Mouse (Mus musculus) heart, embryonic 10.5 days (tissue): ENCODE measurements around the gene Rprd1b. TPM values are rescaled to one million over a fixed set of nuclear protein-coding genes. Genes with fewer than 3 reads are reported as not detected.

Experiments used
- DNase-seq: peaks from one replicate; pipeline ENCODE4 v3.0.0-alpha.2; 2017; ENCODE audit warnings: low spot score
- H3K27ac ChIP-seq: fragments of 300-500 bp; sonication (generic); 2 replicates; pipeline ENCODE4 v1.5.1; 2016; ENCODE audit warnings: mild to moderate bottlenecking
- H3K27me3 ChIP-seq: fragments of 300-500 bp; sonication (generic); 2 replicates; pipeline ENCODE4 v1.6.1; 2016; ENCODE audit warnings: mild to moderate bottlenecking; ENCODE audit not compliant: poor library complexity, insufficient read depth, severe bottlenecking
- H3K36me3 ChIP-seq: fragments of 300-500 bp; sonication (generic); 2 replicates; pipeline ENCODE4 v1.6.1; 2016; ENCODE audit warnings: mild to moderate bottlenecking, moderate library complexity
- H3K4me1 ChIP-seq: fragments of 300-500 bp; sonication (generic); 2 replicates; pipeline ENCODE4 v1.6.1; 2016; ENCODE audit warnings: mild to moderate bottlenecking
- H3K4me3 ChIP-seq: fragments of 300-500 bp; sonication (generic); 2 replicates; pipeline ENCODE4 v1.5.1; 2016; ENCODE audit warnings: mild to moderate bottlenecking, moderate library complexity
- H3K9me3 ChIP-seq: fragments of 300-500 bp; sonication (generic); 2 replicates; pipeline ENCODE4 v1.6.1; 2016; ENCODE audit warnings: mild to moderate bottlenecking, moderate library complexity
- WGBS: fragments of 180-500 bp; shearing (Covaris S2); methylation state at CpG from one replicate; pipeline ENCODE4 v1.1.7; 2016; 5-methylcytosine and 5-hydroxymethylcytosine counted together
- polyA plus RNA-seq: library from polyadenylated mRNA; unstranded; fragments of >200 nt; fragmentation: Nextera tagmentation; extraction: Ambion mirVana; gene quantifications from 2 replicates; pipeline ENCODE4 v1.2.1, GENCODE M21; 2016

Rprd1b gene
- polyA plus RNA-seq, 1 experiment from 2014 or later: 42.1 TPM

- Histone ChIP-seq H3K27ac (no peak overlapping the region), H3K9me3 (no peaks in the 10 kb centered on the region), H3K4me1 (peaks cover 18% of the 10 kb centered on the region), H3K36me3 (peaks cover 51% of the 10 kb centered on the region), H3K4me3 (no peak overlapping the region), H3K27me3 (no peaks in the 10 kb centered on the region)
- 82% methylated on average over 7 of the region's 7 CpGs for WGBS
- DNase-seq: no peak
Observed at GRCm38 (mm10) chr2:158009373-158009772, 18.9 kb upstream of the Rprd1b start.

- DNase-seq: no peak
- WGBS: 94% methylated on average over 3 of the region's 3 CpGs
Observed at GRCm38 (mm10) chr2:158012608-158013007, 15.7 kb upstream of the Rprd1b start.

GRCm38 (mm10) chr2:158017330-158017729, 11.0 kb upstream of the Rprd1b start:
- 84% methylated on average over 4 of the region's 4 CpGs for WGBS
- Histone ChIP-seq H3K4me1 (no peaks in the 10 kb centered on the region), H3K27me3 (no peaks in the 10 kb centered on the region), H3K27ac (no peak overlapping the region), H3K36me3 (no peaks in the 10 kb centered on the region), H3K4me3 (no peak overlapping the region), H3K9me3 (no peaks in the 10 kb centered on the region)
- DNase-seq: no peak

More at GRCm38 (mm10) chr2:158012608-158013007, 15.7 kb upstream of the Rprd1b start:
- Histone ChIP-seq H3K27me3 (no peaks in the 10 kb centered on the region), H3K36me3 (peaks cover 21% of the 10 kb centered on the region), H3K9me3 (no peaks in the 10 kb centered on the region), H3K4me3 (no peak overlapping the region), H3K4me1 (peaks cover 8% of the 10 kb centered on the region; the same call in 1 of the 2 replicates), H3K27ac (no peak overlapping the region)

GRCm38 (mm10) chr2:158027855-158028353, 393 bp upstream of the Rprd1b start:
- peak overlapping the region; percentile 95 for H3K4me3 ChIP-seq
- no peaks in the 10 kb centered on the region for H3K9me3 ChIP-seq
- no peak for DNase-seq
- H3K4me1 ChIP-seq: peaks cover 31% of the 10 kb centered on the region
- 2% methylated on average over 16 of the region's 16 CpGs for WGBS
- H3K36me3 ChIP-seq: no peaks in the 10 kb centered on the region
- peak overlapping the region; percentile 97 for H3K27ac ChIP-seq
- H3K27me3 ChIP-seq: no peaks in the 10 kb centered on the region

GRCm38 (mm10) chr2:158030007-158030406, 1.7 kb downstream of the Rprd1b start:
- H3K36me3 ChIP-seq: no peaks in the 10 kb centered on the region
- 0 out of 2 replicates have a peak overlapping the region, but pooled peaks have one; percentile 42 for H3K27ac ChIP-seq
- H3K4me1 ChIP-seq: peaks cover 31% of the 10 kb centered on the region
- no peaks in the 10 kb centered on the region for H3K9me3 ChIP-seq
- peak overlapping the region; percentile 95 for H3K4me3 ChIP-seq
- H3K27me3 ChIP-seq: no peaks in the 10 kb centered on the region
- 86% methylated on average over 7 of the region's 7 CpGs for WGBS
- DNase-seq: no peak

- Histone ChIP-seq H3K27me3 (no peaks in the 10 kb centered on the region), H3K4me3 (no peak overlapping the region), H3K27ac (no peak overlapping the region), H3K9me3 (no peaks in the 10 kb centered on the region), H3K36me3 (peaks cover 20% of the 10 kb centered on the region), H3K4me1 (peaks cover 25% of the 10 kb centered on the region)
- 85% methylated on average over 2 of the region's 2 CpGs for WGBS
- DNase-seq: no peak
Observed at GRCm38 (mm10) chr2:158035813-158036212, 7.5 kb downstream of the Rprd1b start.

- no peak overlapping the region for H3K27ac ChIP-seq
Observed at GRCm38 (mm10) chr2:158036408-158036807, 8.1 kb downstream of the Rprd1b start.

GRCm38 (mm10) chr2:158036953-158037352, 8.7 kb downstream of the Rprd1b start:
- H3K27me3 ChIP-seq: no peaks in the 10 kb centered on the region
- DNase-seq: no peak
- peaks cover 27% of the 10 kb centered on the region for H3K36me3 ChIP-seq
- peaks cover 17% of the 10 kb centered on the region; the same call in 1 of the 2 replicates for H3K4me1 ChIP-seq
- H3K9me3 ChIP-seq: no peaks in the 10 kb centered on the region
- H3K27ac ChIP-seq: no peak overlapping the region
- no peak overlapping the region for H3K4me3 ChIP-seq
- 33% methylated on average over 7 of the region's 7 CpGs for WGBS

More at GRCm38 (mm10) chr2:158036408-158036807, 8.1 kb downstream of the Rprd1b start:
- no peak for DNase-seq
- Histone ChIP-seq H3K27me3 (no peaks in the 10 kb centered on the region), H3K4me3 (no peak overlapping the region), H3K36me3 (peaks cover 24% of the 10 kb centered on the region), H3K4me1 (peaks cover 19% of the 10 kb centered on the region), H3K9me3 (no peaks in the 10 kb centered on the region)
- 64% methylated on average over 6 of the region's 6 CpGs for WGBS

- 91% methylated on average over 1 of the region's 1 CpGs for WGBS
- H3K36me3 ChIP-seq: peaks cover 27% of the 10 kb centered on the region
Observed at GRCm38 (mm10) chr2:158037571-158037970, 9.3 kb downstream of the Rprd1b start.

GRCm38 (mm10) chr2:158039662-158040061, 11.4 kb downstream of the Rprd1b start:
- Histone ChIP-seq H3K27ac (no peak overlapping the region), H3K36me3 (peaks cover 46% of the 10 kb centered on the region), H3K4me3 (no peak overlapping the region), H3K27me3 (no peaks in the 10 kb centered on the region), H3K9me3 (no peaks in the 10 kb centered on the region), H3K4me1 (peaks cover 17% of the 10 kb centered on the region; the same call in 1 of the 2 replicates)
- no peak for DNase-seq
- 83% methylated on average over 1 of the region's 1 CpGs for WGBS

More at GRCm38 (mm10) chr2:158037571-158037970, 9.3 kb downstream of the Rprd1b start:
- no peak overlapping the region for H3K27ac ChIP-seq
- no peak overlapping the region for H3K4me3 ChIP-seq
- peaks cover 17% of the 10 kb centered on the region; the same call in 1 of the 2 replicates for H3K4me1 ChIP-seq
- no peaks in the 10 kb centered on the region for H3K27me3 ChIP-seq
- no peaks in the 10 kb centered on the region for H3K9me3 ChIP-seq
- no peak for DNase-seq

- H3K9me3 ChIP-seq: no peaks in the 10 kb centered on the region
- no peak overlapping the region for H3K27ac ChIP-seq
- H3K4me1 ChIP-seq: peaks cover 16% of the 10 kb centered on the region; the same call in 1 of the 2 replicates
- 81% methylated on average over 2 of the region's 2 CpGs for WGBS
- no peak overlapping the region for H3K4me3 ChIP-seq
- peak; percentile 69 for DNase-seq
- peaks cover 54% of the 10 kb centered on the region for H3K36me3 ChIP-seq
- no peaks in the 10 kb centered on the region for H3K27me3 ChIP-seq
Observed at GRCm38 (mm10) chr2:158040396-158040795, 12.1 kb downstream of the Rprd1b start.

- Histone ChIP-seq H3K4me1 (no peaks in the 10 kb centered on the region), H3K36me3 (peaks cover 60% of the 10 kb centered on the region), H3K9me3 (no peaks in the 10 kb centered on the region), H3K27me3 (no peaks in the 10 kb centered on the region), H3K27ac (no peak overlapping the region), H3K4me3 (no peak overlapping the region)
- DNase-seq: peak; percentile 65
- WGBS: 89% methylated on average over 8 of the region's 8 CpGs
Observed at GRCm38 (mm10) chr2:158043504-158043903, 15.2 kb downstream of the Rprd1b start.

GRCm38 (mm10) chr2:158046186-158046585, 17.9 kb downstream of the Rprd1b start:
- Histone ChIP-seq H3K36me3 (peaks cover 69% of the 10 kb centered on the region), H3K4me1 (no peaks in the 10 kb centered on the region), H3K27me3 (no peaks in the 10 kb centered on the region), H3K27ac (no peak overlapping the region), H3K9me3 (no peaks in the 10 kb centered on the region), H3K4me3 (no peak overlapping the region)
- no peak for DNase-seq
- 81% methylated on average over 4 of the region's 4 CpGs for WGBS

GRCm38 (mm10) chr2:158047903-158048302, 19.6 kb downstream of the Rprd1b start:
- DNase-seq: peak; percentile 80
- Histone ChIP-seq H3K9me3 (no peaks in the 10 kb centered on the region), H3K4me1 (peaks cover 6% of the 10 kb centered on the region; the same call in 1 of the 2 replicates), H3K27ac (no peak overlapping the region), H3K27me3 (no peaks in the 10 kb centered on the region), H3K36me3 (peaks cover 78% of the 10 kb centered on the region), H3K4me3 (no peak overlapping the region)
- WGBS: 60% methylated on average over 3 of the region's 3 CpGs
